Mouse (Mus musculus) E14TG2a.4 (cell line): ENCODE measurements around the gene Gp1ba.

Experiments
- CTCF ChIP-seq: conservative IDR thresholded peaks from 2 replicates; pipeline ENCODE4 v1.5.1; 2014; ENCODE audit warnings: low read length
- NANOG ChIP-seq: IDR thresholded peaks from 2 replicates; pipeline ENCODE4 v1.6.1; 2014; ENCODE audit warnings: borderline replicate concordance, low read length, mixed read lengths
- POU5F1 ChIP-seq: IDR thresholded peaks from 2 replicates; pipeline ENCODE4 v1.6.1; 2014; ENCODE audit warnings: low read length, borderline replicate concordance

GRCm38 (mm10) chr11:70637764-70638163 is 1.2 kb upstream of the Gp1ba start:
- TF ChIP-seq CTCF: no peak
- no peak for TF ChIP-seq POU5F1
- TF ChIP-seq NANOG: no peak
